Mouse (Mus musculus): Measurements from ENCODE around the gene Bend6. TPM values are rescaled to one million over a fixed set of nuclear protein-coding genes. Genes with fewer than 3 reads are reported as not detected.

The Bend6 gene
- polyA plus RNA-seq, 1 experiment, result 6.9 TPM

DNA sequence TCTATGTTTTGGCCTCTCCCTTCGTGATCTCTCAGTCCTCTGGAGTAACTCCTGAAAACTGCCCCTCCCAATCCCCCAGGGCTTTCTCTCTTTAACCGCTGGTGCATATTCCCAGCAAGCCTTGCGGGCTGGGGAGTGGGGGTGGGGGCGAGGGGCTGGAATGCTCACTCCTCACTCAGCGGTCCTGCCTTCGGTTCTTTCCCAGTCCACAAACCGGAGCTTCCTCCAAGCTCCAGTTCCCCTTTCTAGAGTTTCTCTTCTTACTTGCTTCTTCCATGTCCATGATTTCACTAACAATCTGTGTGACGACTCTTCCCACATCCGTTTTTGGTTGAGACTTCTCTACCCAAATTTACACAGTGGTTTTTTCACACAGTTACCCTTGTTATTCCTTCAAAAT lies 4.0 kb downstream of the Bend6 start:
- Histone ChIP-seq H3K4me1 (ENCODE audit: control insufficient read depth, insufficient read depth, low read length) (peaks cover 3% of the 10 kb centered on the region), H3K27me3 (ENCODE audit: control insufficient read depth, insufficient read depth, low read length, poor library complexity, severe bottlenecking) (0 out of 2 replicates have a peak, but pooled peaks cover 2% of the 10 kb centered on the region), H3K4me3 (ENCODE audit: low read depth, low read length) (peak overlapping the region; percentile 34), H3K9me3 (replicated peaks; ENCODE audit: control insufficient read depth, insufficient read depth, low read length, poor library complexity, severe bottlenecking) (no peaks in the 10 kb centered on the region), H3K36me3 (ENCODE audit: control insufficient read depth, insufficient read depth, low read length, poor library complexity, severe bottlenecking) (no peaks in the 10 kb centered on the region), H3K27ac (ENCODE audit: insufficient read depth, low read length) (peak overlapping the region; percentile 70), H3K9ac (ENCODE audit: low read depth, poor library complexity, severe bottlenecking) (no peak overlapping the region)
- TF ChIP-seq EP300 (IDR thresholded peaks at IDR 0.05; ENCODE audit: insufficient read depth, low read depth, low read length) (0 out of 2 replicates have a peak, but pooled peaks have one; percentile 18), POLR2A (IDR thresholded peaks at IDR 0.05; ENCODE audit: insufficient read depth, low read length) (no peak), CTCF (IDR thresholded peaks at IDR 0.05; ENCODE audit: low read depth, low read length) (no peak)

GRCm38 (mm10) chr1:33900175-33900574 lies 7.4 kb downstream of the Bend6 start:
- Histone ChIP-seq H3K9ac (ENCODE audit: low read depth, poor library complexity, severe bottlenecking) (no peak overlapping the region), H3K4me1 (ENCODE audit: control insufficient read depth, insufficient read depth, low read length) (peaks cover 3% of the 10 kb centered on the region), H3K9me3 (replicated peaks; ENCODE audit: control insufficient read depth, insufficient read depth, low read length, poor library complexity, severe bottlenecking) (no peaks in the 10 kb centered on the region), H3K27me3 (ENCODE audit: control insufficient read depth, insufficient read depth, low read length, poor library complexity, severe bottlenecking) (no peaks in the 10 kb centered on the region), H3K36me3 (ENCODE audit: control insufficient read depth, insufficient read depth, low read length, poor library complexity, severe bottlenecking) (no peaks in the 10 kb centered on the region), H3K4me3 (ENCODE audit: low read depth, low read length) (no peak overlapping the region), H3K27ac (ENCODE audit: insufficient read depth, low read length) (no peak overlapping the region)
- TF ChIP-seq CTCF (IDR thresholded peaks at IDR 0.05; ENCODE audit: low read depth, low read length), result no peak
- no peak for TF ChIP-seq EP300 (IDR thresholded peaks at IDR 0.05; ENCODE audit: insufficient read depth, low read depth, low read length)
- TF ChIP-seq POLR2A (IDR thresholded peaks at IDR 0.05; ENCODE audit: insufficient read depth, low read length), result no peak

GRCm38 (mm10) chr1:33898373-33898772 lies 9.2 kb downstream of the Bend6 start:
- Histone ChIP-seq H3K4me3 (ENCODE audit: low read depth, low read length) (no peak overlapping the region), H3K4me1 (ENCODE audit: control insufficient read depth, insufficient read depth, low read length) (peaks cover 3% of the 10 kb centered on the region), H3K9me3 (replicated peaks; ENCODE audit: control insufficient read depth, insufficient read depth, low read length, poor library complexity, severe bottlenecking) (no peaks in the 10 kb centered on the region), H3K27ac (ENCODE audit: insufficient read depth, low read length) (no peak overlapping the region), H3K36me3 (ENCODE audit: control insufficient read depth, insufficient read depth, low read length, poor library complexity, severe bottlenecking) (no peaks in the 10 kb centered on the region), H3K27me3 (ENCODE audit: control insufficient read depth, insufficient read depth, low read length, poor library complexity, severe bottlenecking) (no peaks in the 10 kb centered on the region), H3K9ac (ENCODE audit: low read depth, poor library complexity, severe bottlenecking) (no peak overlapping the region)
- no peak for TF ChIP-seq POLR2A (IDR thresholded peaks at IDR 0.05; ENCODE audit: insufficient read depth, low read length)
- TF ChIP-seq EP300 (IDR thresholded peaks at IDR 0.05; ENCODE audit: insufficient read depth, low read depth, low read length), result no peak
- TF ChIP-seq CTCF (IDR thresholded peaks at IDR 0.05; ENCODE audit: low read depth, low read length), result no peak

- Histone ChIP-seq H3K9ac (ENCODE audit: low read depth, poor library complexity, severe bottlenecking) (no peak overlapping the region), H3K9me3 (replicated peaks; ENCODE audit: control insufficient read depth, insufficient read depth, low read length, poor library complexity, severe bottlenecking) (no peaks in the 10 kb centered on the region), H3K27ac (ENCODE audit: insufficient read depth, low read length) (no peak overlapping the region), H3K36me3 (ENCODE audit: control insufficient read depth, insufficient read depth, low read length, poor library complexity, severe bottlenecking) (no peaks in the 10 kb centered on the region), H3K27me3 (ENCODE audit: control insufficient read depth, insufficient read depth, low read length, poor library complexity, severe bottlenecking) (no peaks in the 10 kb centered on the region), H3K4me3 (ENCODE audit: low read depth, low read length) (no peak overlapping the region), H3K4me1 (ENCODE audit: control insufficient read depth, insufficient read depth, low read length) (no peaks in the 10 kb centered on the region)
- TF ChIP-seq POLR2A (IDR thresholded peaks at IDR 0.05; ENCODE audit: insufficient read depth, low read length), result no peak
- TF ChIP-seq CTCF (IDR thresholded peaks at IDR 0.05; ENCODE audit: low read depth, low read length), result no peak
- no peak for TF ChIP-seq EP300 (IDR thresholded peaks at IDR 0.05; ENCODE audit: insufficient read depth, low read depth, low read length)
These were observed 10.2 kb downstream of the Bend6 start for GRCm38 (mm10) chr1:33897426-33897825.

DNA sequence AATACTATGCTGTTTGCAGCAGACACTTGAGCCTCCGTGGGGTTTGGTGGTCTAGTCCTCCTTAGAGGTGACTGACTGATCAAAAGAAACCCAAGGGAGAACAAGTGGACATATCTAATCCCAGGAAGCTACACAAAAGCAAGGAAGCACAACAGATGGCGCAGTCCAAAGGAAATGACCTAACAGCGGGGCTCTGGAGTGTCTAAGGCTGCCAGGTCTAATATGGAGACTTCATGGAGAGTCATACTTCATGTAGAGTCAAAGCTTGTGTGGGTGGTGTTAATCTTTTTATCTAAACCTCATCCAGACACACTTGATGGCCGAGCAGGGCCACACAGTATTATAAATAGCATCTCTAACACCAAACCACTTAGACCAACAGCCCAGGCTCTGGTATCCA lies 10.9 kb downstream of the Bend6 start:
- H3K27ac ChIP-seq (ENCODE audit: insufficient read depth, low read length), result no peak overlapping the region
- TF ChIP-seq POLR2A (IDR thresholded peaks at IDR 0.05; ENCODE audit: insufficient read depth, low read length) (no peak), CTCF (IDR thresholded peaks at IDR 0.05; ENCODE audit: low read depth, low read length) (no peak), EP300 (IDR thresholded peaks at IDR 0.05; ENCODE audit: insufficient read depth, low read depth, low read length) (no peak)
- no peak overlapping the region for H3K4me3 ChIP-seq (ENCODE audit: low read depth, low read length)
- H3K9ac ChIP-seq (ENCODE audit: low read depth, poor library complexity, severe bottlenecking), result no peak overlapping the region
- no peaks in the 10 kb centered on the region for H3K36me3 ChIP-seq (ENCODE audit: control insufficient read depth, insufficient read depth, low read length, poor library complexity, severe bottlenecking)
- no peaks in the 10 kb centered on the region for H3K4me1 ChIP-seq (ENCODE audit: control insufficient read depth, insufficient read depth, low read length)
- no peaks in the 10 kb centered on the region for H3K9me3 ChIP-seq (replicated peaks; ENCODE audit: control insufficient read depth, insufficient read depth, low read length, poor library complexity, severe bottlenecking)
- no peaks in the 10 kb centered on the region for H3K27me3 ChIP-seq (ENCODE audit: control insufficient read depth, insufficient read depth, low read length, poor library complexity, severe bottlenecking)

- Histone ChIP-seq H3K9me3 (replicated peaks; ENCODE audit: control insufficient read depth, insufficient read depth, low read length, poor library complexity, severe bottlenecking) (no peaks in the 10 kb centered on the region), H3K27me3 (ENCODE audit: control insufficient read depth, insufficient read depth, low read length, poor library complexity, severe bottlenecking) (no peaks in the 10 kb centered on the region), H3K9ac (ENCODE audit: low read depth, poor library complexity, severe bottlenecking) (no peak overlapping the region), H3K4me1 (ENCODE audit: control insufficient read depth, insufficient read depth, low read length) (no peaks in the 10 kb centered on the region), H3K4me3 (ENCODE audit: low read depth, low read length) (no peak overlapping the region), H3K36me3 (ENCODE audit: control insufficient read depth, insufficient read depth, low read length, poor library complexity, severe bottlenecking) (no peaks in the 10 kb centered on the region), H3K27ac (ENCODE audit: insufficient read depth, low read length) (no peak overlapping the region)
- TF ChIP-seq EP300 (IDR thresholded peaks at IDR 0.05; ENCODE audit: insufficient read depth, low read depth, low read length) (no peak), CTCF (IDR thresholded peaks at IDR 0.05; ENCODE audit: low read depth, low read length) (no peak), POLR2A (IDR thresholded peaks at IDR 0.05; ENCODE audit: insufficient read depth, low read length) (no peak)
These were observed 11.5 kb downstream of the Bend6 start for GRCm38 (mm10) chr1:33896116-33896515.
